Mouse (Mus musculus): ENCODE data around the gene Ttc13. TPM values are rescaled to one million over a fixed set of nuclear protein-coding genes. Genes with fewer than 3 reads are reported as not detected.

Ttc13 gene
- polyA plus RNA-seq, 1 experiment, result 9.4 TPM

DNA sequence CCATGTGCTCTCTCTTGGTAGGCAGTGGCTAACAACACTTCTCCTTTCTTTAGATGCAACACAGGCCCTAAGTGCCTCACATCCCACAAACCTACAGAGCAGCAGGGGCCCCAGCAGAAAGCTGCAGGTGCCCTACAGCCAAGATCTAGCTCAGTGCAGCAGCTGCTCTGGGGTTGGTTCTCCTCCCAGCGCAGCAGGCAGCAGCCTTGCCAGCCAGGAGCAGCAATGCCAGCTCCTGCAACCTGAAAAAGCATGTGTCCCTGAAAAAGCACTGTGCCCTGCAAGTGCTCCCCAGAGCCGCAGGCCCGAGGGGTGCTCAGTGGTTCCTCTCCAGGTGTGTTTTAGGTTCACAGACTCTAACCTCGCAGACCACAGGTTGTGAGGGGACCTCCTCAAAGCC lies 45.1 kb downstream of the Ttc13 start:
- Histone ChIP-seq H3K27ac (ENCODE audit: insufficient read depth, low read depth, low read length) (no peak overlapping the region), H3K36me3 (ENCODE audit: control insufficient read depth, insufficient read depth, low read length) (no peaks in the 10 kb centered on the region), H3K27me3 (replicated peaks; ENCODE audit: control insufficient read depth, insufficient read depth, low read length) (no peaks in the 10 kb centered on the region), H3K4me3 (ENCODE audit: insufficient read depth, low read depth, low read length) (no peak overlapping the region), H3K4me1 (ENCODE audit: control insufficient read depth, insufficient read depth, low read length) (no peaks in the 10 kb centered on the region)
- TF ChIP-seq CTCF (conservative IDR thresholded peaks at IDR 0.05; ENCODE audit: insufficient read depth, insufficient read length, low read depth, low read length) (no peak), POLR2A (IDR thresholded peaks at IDR 0.05; ENCODE audit: low read depth, low read length) (no peak)
- 99% methylated on average over 4 of the region's 4 CpGs for WGBS
- no peak for DNase-seq

DNA sequence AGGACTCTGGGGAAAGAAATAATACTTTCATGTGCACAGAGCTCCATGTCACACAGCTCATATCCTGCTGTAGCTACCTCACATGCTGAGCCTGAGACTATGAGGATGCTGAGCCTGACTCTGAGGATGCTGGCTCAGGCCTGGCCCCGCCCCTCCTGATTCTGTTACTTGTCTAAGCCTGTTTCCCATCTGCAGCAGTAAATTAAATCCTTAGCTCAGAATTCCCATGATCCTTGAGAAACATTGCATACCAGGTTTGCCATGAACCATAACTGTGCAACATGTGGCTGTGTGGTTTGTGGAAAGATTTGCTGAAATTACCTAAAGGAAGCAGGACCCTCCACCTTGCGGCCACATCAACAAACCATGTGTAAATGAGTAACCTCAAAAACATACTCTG lies 49.4 kb downstream of the Ttc13 start:
- Histone ChIP-seq H3K36me3 (ENCODE audit: control insufficient read depth, insufficient read depth, low read length) (no peaks in the 10 kb centered on the region), H3K27ac (ENCODE audit: insufficient read depth, low read depth, low read length) (no peak overlapping the region), H3K4me1 (ENCODE audit: control insufficient read depth, insufficient read depth, low read length) (no peaks in the 10 kb centered on the region), H3K27me3 (replicated peaks; ENCODE audit: control insufficient read depth, insufficient read depth, low read length) (no peaks in the 10 kb centered on the region), H3K4me3 (ENCODE audit: insufficient read depth, low read depth, low read length) (no peak overlapping the region)
- no peak for DNase-seq
- WGBS, result 87% methylated on average over 2 of the region's 2 CpGs
- TF ChIP-seq POLR2A (IDR thresholded peaks at IDR 0.05; ENCODE audit: low read depth, low read length) (no peak), CTCF (conservative IDR thresholded peaks at IDR 0.05; ENCODE audit: insufficient read depth, insufficient read length, low read depth, low read length) (no peak)

DNA sequence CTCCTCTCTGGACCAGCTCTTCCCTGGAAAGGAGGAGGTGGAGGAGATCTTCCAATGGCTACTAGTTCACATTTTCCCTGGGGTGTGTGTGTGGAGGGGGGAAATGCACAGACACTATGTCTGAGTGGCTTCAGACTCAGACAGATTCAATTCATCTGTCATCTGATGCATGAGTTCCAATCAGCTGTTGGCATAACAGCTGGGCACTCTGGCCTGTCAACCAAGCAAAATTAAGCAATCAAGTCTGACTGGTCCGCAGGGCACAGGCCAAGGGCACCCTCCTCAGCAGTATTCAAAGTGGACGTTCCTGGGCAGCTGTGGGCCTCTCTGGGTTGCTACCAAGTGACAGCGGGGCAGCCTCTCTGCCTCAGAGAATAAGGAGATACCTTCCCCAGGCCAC lies 53.0 kb downstream of the Ttc13 start:
- no peak for DNase-seq
- no peak overlapping the region for H3K4me3 ChIP-seq (ENCODE audit: insufficient read depth, low read depth, low read length)
- no peak for TF ChIP-seq POLR2A (IDR thresholded peaks at IDR 0.05; ENCODE audit: low read depth, low read length)
- TF ChIP-seq CTCF (conservative IDR thresholded peaks at IDR 0.05; ENCODE audit: insufficient read depth, insufficient read length, low read depth, low read length), result no peak
- no peaks in the 10 kb centered on the region for H3K27me3 ChIP-seq (replicated peaks; ENCODE audit: control insufficient read depth, insufficient read depth, low read length)
- no peak overlapping the region for H3K27ac ChIP-seq (ENCODE audit: insufficient read depth, low read depth, low read length)
- no peaks in the 10 kb centered on the region for H3K4me1 ChIP-seq (ENCODE audit: control insufficient read depth, insufficient read depth, low read length)
- WGBS, result 61% methylated on average over 3 of the region's 3 CpGs
- no peaks in the 10 kb centered on the region for H3K36me3 ChIP-seq (ENCODE audit: control insufficient read depth, insufficient read depth, low read length)

DNA sequence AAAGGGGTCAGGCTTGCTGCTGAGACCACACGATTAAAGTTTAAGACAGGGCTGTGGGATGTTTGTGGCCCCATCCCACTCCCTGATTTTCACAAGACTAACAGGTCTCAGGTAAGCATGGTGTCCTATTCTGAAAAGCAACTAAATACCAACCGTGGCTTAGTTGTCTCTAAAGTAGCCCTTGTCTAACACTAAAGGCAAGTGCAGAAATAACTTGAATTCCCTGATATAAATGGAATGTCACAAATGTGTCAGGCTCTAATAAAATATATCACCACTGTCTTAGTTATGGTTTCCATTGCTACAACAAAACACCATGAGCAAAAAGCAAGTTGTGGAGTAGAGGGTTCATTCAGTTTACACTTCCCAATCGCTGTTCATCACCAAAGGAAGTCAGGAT lies 57.4 kb downstream of the Ttc13 start:
- Histone ChIP-seq H3K27me3 (replicated peaks; ENCODE audit: control insufficient read depth, insufficient read depth, low read length) (no peaks in the 10 kb centered on the region), H3K4me3 (ENCODE audit: insufficient read depth, low read depth, low read length) (no peak overlapping the region), H3K27ac (ENCODE audit: insufficient read depth, low read depth, low read length) (no peak overlapping the region), H3K36me3 (ENCODE audit: control insufficient read depth, insufficient read depth, low read length) (no peaks in the 10 kb centered on the region), H3K4me1 (ENCODE audit: control insufficient read depth, insufficient read depth, low read length) (peaks cover 9% of the 10 kb centered on the region; the same call in 1 of the 2 replicates)
- TF ChIP-seq CTCF (conservative IDR thresholded peaks at IDR 0.05; ENCODE audit: insufficient read depth, insufficient read length, low read depth, low read length) (no peak), POLR2A (IDR thresholded peaks at IDR 0.05; ENCODE audit: low read depth, low read length) (no peak)
- 65% methylated on average over 3 of the region's 3 CpGs for WGBS
- no peak for DNase-seq

DNA sequence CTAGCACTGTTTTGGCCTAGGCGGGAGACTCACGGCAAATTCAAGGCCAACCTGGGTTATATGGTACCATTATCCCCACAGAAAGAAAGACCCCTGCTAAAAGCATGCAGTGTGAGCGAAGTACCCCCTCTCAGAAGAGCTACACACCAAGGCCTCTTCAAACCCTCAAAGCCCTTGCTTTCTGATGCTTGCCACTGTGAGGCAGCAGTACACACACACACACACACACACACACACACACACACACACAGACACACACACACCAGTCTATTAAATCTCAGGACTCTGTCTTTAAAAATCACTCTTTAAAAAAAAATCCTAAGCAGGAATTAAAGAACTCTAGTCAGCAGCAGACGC lies 57.9 kb downstream of the Ttc13 start:
- H3K36me3 ChIP-seq (ENCODE audit: control insufficient read depth, insufficient read depth, low read length), result no peaks in the 10 kb centered on the region
- H3K27me3 ChIP-seq (replicated peaks; ENCODE audit: control insufficient read depth, insufficient read depth, low read length), result no peaks in the 10 kb centered on the region
- peaks cover 9% of the 10 kb centered on the region; the same call in 1 of the 2 replicates for H3K4me1 ChIP-seq (ENCODE audit: control insufficient read depth, insufficient read depth, low read length)
- H3K27ac ChIP-seq (ENCODE audit: insufficient read depth, low read depth, low read length), result peak overlapping the region; percentile 47
- H3K4me3 ChIP-seq (ENCODE audit: insufficient read depth, low read depth, low read length), result no peak overlapping the region
- DNase-seq, result no peak
- TF ChIP-seq POLR2A (IDR thresholded peaks at IDR 0.05; ENCODE audit: low read depth, low read length) (no peak), CTCF (conservative IDR thresholded peaks at IDR 0.05; ENCODE audit: insufficient read depth, insufficient read length, low read depth, low read length) (no peak)
- WGBS, result 61% methylated on average over 4 of the region's 4 CpGs

DNA sequence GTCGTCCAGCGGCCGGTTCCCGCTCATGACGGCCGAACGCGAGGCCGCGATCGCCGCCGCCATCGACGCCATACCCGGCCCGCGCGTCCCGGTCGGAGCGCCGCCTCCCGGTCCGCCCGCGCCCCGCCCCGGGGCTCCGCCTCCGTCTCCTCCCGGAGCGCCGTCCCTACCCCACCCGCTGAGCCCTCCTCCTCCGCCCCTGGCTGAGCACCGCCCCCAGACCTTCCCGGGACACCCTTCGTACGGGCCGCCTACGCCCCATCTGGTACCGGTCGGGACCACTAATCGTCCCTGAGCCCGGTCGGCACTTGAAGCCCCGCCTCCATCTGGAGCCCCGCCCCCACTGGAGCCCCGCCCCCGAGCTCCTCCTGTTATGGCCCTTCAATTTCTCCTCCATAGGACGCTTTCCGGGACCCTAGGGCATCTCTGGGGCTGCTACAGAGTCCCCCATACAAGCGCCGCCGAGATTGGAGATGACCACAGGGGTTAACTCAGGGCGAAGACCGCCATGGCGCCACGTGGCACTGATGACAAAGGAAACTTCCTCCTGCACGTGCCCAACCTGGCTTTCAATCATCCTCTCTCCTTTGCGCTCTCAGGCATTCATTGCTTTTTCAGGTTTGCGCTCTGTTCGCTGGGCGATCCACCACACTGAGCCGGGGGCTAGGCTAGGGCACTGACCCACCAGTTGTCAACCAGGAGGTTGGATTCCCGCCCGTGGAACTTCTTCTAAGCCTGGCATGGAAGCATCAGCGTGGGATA lies 58.5 kb downstream of the Ttc13 start, which contains the start of gene 2310022B05Rik:
Gene 2310022B05Rik, minus strand, starts transcription at position 258 of the 762 bp plus-strand sequence.
- Histone ChIP-seq H3K36me3 (ENCODE audit: control insufficient read depth, insufficient read depth, low read length) (no peaks in the 10 kb centered on the region), H3K27me3 (replicated peaks; ENCODE audit: control insufficient read depth, insufficient read depth, low read length) (no peaks in the 10 kb centered on the region), H3K4me3 (ENCODE audit: insufficient read depth, low read depth, low read length) (peak within 1 kb of the TSS; percentile 62), H3K4me1 (ENCODE audit: control insufficient read depth, insufficient read depth, low read length) (peaks cover 12% of the 10 kb centered on the region; the same call in 1 of the 2 replicates), H3K27ac (ENCODE audit: insufficient read depth, low read depth, low read length) (peak within 1 kb of the TSS; percentile 47)
- peak; percentile 95 for DNase-seq
- 2% methylated on average over 57 of the region's 69 CpGs for WGBS
- TF ChIP-seq CTCF (conservative IDR thresholded peaks at IDR 0.05; ENCODE audit: insufficient read depth, insufficient read length, low read depth, low read length) (no peak), POLR2A (IDR thresholded peaks at IDR 0.05; ENCODE audit: low read depth, low read length) (peak; percentile 34)

DNA sequence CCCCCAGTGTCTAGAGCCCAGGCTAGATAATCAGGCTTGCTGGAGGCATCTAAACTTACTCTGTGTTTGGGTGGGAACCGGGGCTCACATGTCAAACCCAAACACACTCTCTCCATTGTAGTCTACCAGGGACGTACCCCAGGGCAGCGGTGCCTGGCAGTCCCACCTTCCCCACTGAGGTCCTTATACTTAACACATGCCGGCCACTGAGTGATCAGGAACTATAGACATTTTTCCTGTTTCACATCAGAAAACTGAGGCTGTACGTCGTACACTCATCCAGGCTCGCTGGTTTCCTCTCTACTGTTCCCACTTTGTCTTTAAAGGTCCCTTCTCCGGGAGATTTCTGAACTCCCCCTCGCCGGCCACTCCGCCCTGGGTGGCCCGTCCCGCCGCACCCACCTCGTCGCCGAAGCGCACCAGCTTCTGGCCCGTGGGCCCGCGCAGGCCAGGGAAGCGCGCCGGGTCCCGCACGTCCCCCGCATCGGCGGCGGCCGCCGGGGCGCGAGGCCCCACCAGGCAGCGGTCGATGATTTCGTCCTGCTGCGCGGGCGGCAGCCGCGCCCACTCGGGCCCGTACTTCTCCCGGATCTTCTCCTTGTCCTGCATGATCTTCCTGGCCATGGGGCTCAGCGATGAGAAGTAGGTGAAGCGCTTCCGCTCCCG lies 59.2 kb downstream of the Ttc13 start:
- Histone ChIP-seq H3K4me3 (ENCODE audit: insufficient read depth, low read depth, low read length) (peak overlapping the region; percentile 62), H3K36me3 (ENCODE audit: control insufficient read depth, insufficient read depth, low read length) (no peaks in the 10 kb centered on the region), H3K27me3 (replicated peaks; ENCODE audit: control insufficient read depth, insufficient read depth, low read length) (no peaks in the 10 kb centered on the region), H3K27ac (ENCODE audit: insufficient read depth, low read depth, low read length) (peak overlapping the region; percentile 4), H3K4me1 (ENCODE audit: control insufficient read depth, insufficient read depth, low read length) (peaks cover 14% of the 10 kb centered on the region; the same call in 1 of the 2 replicates)
- TF ChIP-seq CTCF (conservative IDR thresholded peaks at IDR 0.05; ENCODE audit: insufficient read depth, insufficient read length, low read depth, low read length) (no peak), POLR2A (IDR thresholded peaks at IDR 0.05; ENCODE audit: low read depth, low read length) (no peak)
- WGBS, result under 1% methylated on average over 49 of the region's 49 CpGs
- no peak for DNase-seq

All from kidney, adult 2 months (tissue).